Mouse (Mus musculus) embryo, embryonic 11.5 days (tissue): ENCODE measurements around the gene Casz1.

Experiments used
- DNase-seq: peaks from one replicate; pipeline ENCODE4 v3.0.0-alpha.2; 2012; ENCODE audit warnings: low read depth, low spot score

Gene Casz1

GRCm38 (mm10) chr4:148902919-148903727 is 98.9 kb downstream of the Casz1 start:
- no peak for DNase-seq

- DNase-seq = no peak
These were observed 101.1 kb downstream of the Casz1 start for GRCm38 (mm10) chr4:148905295-148905694.

GRCm38 (mm10) chr4:148906806-148907205 is 102.6 kb downstream of the Casz1 start:
- DNase-seq = no peak

- DNase-seq = no peak
These were observed 104.0 kb downstream of the Casz1 start for GRCm38 (mm10) chr4:148908214-148908681.

GRCm38 (mm10) chr4:148908760-148909510 is 104.7 kb downstream of the Casz1 start:
- DNase-seq = no peak

GRCm38 (mm10) chr4:148909566-148909965 is 105.3 kb downstream of the Casz1 start:
- no peak for DNase-seq

- DNase-seq = no peak
These were observed 107.9 kb downstream of the Casz1 start for GRCm38 (mm10) chr4:148912134-148912533.

GRCm38 (mm10) chr4:148912826-148913590 is 108.8 kb downstream of the Casz1 start:
- DNase-seq = no peak

GRCm38 (mm10) chr4:148914863-148915622 is 110.8 kb downstream of the Casz1 start:
- DNase-seq = peak; percentile 68

GRCm38 (mm10) chr4:148915849-148916248 is 111.6 kb downstream of the Casz1 start:
- DNase-seq = no peak

GRCm38 (mm10) chr4:148918707-148919447 is 114.6 kb downstream of the Casz1 start:
- no peak for DNase-seq

- DNase-seq = no peak
These were observed 116.4 kb downstream of the Casz1 start for GRCm38 (mm10) chr4:148920610-148921009.

- DNase-seq = no peak
These were observed 118.0 kb downstream of the Casz1 start for GRCm38 (mm10) chr4:148922221-148922700.

- DNase-seq = no peak
These were observed 119.2 kb downstream of the Casz1 start for GRCm38 (mm10) chr4:148923414-148923813.

- no peak for DNase-seq
These were observed 119.7 kb downstream of the Casz1 start for GRCm38 (mm10) chr4:148923976-148924375.

- DNase-seq = no peak
These were observed 121.5 kb downstream of the Casz1 start for GRCm38 (mm10) chr4:148925589-148926359.

GRCm38 (mm10) chr4:148926459-148926858 is 122.2 kb downstream of the Casz1 start:
- DNase-seq = no peak

- no peak for DNase-seq
These were observed 124.1 kb downstream of the Casz1 start for GRCm38 (mm10) chr4:148928316-148928715.

GRCm38 (mm10) chr4:148928876-148929275 is 124.6 kb downstream of the Casz1 start:
- no peak for DNase-seq
